8 mouse cellular contexts compared by ENCODE assay signal in the genomic region with DNA sequence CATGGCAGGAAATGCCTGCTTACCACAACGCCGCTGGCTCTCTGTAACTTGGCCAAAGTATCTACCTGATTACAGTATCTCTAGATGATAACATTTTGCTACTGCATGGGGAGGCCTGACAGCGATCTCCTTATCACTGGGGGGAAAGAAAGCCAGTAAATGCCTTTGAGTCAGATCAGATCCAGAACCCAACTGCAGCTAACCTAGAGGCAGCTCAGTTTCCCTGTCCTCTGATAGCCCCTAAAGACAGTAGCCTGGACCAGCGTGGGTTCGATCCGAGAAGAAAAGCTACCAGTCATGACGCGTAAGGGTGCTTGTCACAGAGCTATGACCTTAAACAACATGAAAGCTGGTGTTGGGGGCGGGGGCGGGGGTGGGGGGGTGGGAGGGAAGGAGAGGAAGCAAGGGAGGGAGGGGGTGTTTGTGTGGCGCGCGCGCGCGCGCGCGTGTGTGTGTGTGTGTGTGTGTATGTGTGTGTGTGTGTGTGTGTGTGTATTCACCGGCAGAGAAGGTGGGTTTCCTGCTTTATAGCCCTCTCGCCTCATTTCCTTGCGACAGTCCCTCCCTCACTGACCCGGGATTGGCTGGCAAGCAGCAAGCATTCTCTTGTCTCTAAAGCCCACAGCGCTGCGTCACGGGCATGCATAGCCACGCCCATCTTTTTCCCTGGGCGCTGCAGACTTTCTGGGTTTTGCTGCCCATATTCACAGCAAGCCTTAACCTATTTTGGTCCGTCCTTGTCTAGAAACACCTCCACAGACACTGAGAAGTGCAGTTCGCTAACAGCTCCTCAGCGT. TPM values are rescaled to one million over a fixed set of nuclear protein-coding genes. Genes with fewer than 3 reads are reported as not detected.
A peak's percentile ranks its signal among the peaks of the same experiment; 100 is the strongest.
DNase-seq lines count a peak whose midpoint lies in the region; ATAC-seq and TF ChIP-seq lines count a peak whose summit lies in the region.

No protein-coding gene starts in this region.

- no peak for TF ChIP-seq EP300 in ES-Bruce4 (IDR thresholded peaks at IDR 0.05; ENCODE audit: insufficient read depth, low read depth, low read length)
- TF ChIP-seq EP300 in liver, postnatal 0 days (IDR thresholded peaks at IDR 0.05; ENCODE audit: low read depth) = no peak

- peak; percentile 89 for DNase-seq in cerebellum, adult 11-12 months
- DNase-seq in heart, postnatal 25 days (ENCODE audit: low spot score) = peak; percentile 74
- DNase-seq in layer of hippocampus, adult 11-12 months (ENCODE audit: low spot score) = peak; percentile 87
- DNase-seq in liver, postnatal 0 days = peak; percentile 87
- DNase-seq in testis, postnatal 14 days (ENCODE audit: low spot score) = peak; percentile 84

- peak overlapping the region; percentile 26; the same call in 1 of the 2 replicates for H3K9ac ChIP-seq in ES-Bruce4 (ENCODE audit: low read depth, poor library complexity, severe bottlenecking)
- H3K9ac ChIP-seq in forebrain, embryonic 15.5 days (replicated peaks) = peak overlapping the region; percentile 64
- peak overlapping the region; percentile 63 for H3K9ac ChIP-seq in liver, postnatal 0 days (replicated peaks)
- peak overlapping the region; percentile 52 for H3K9ac ChIP-seq in neural tube, embryonic 14.5 days (replicated peaks; ENCODE audit: low read depth, low read length)

- intact Hi-C loops in heart, postnatal 25 days (cut with DNase I) = no loop called here

- peak; percentile 99 for ATAC-seq in forebrain, embryonic 15.5 days (replicated peaks)
- peak; percentile 97 for ATAC-seq in liver, postnatal 0 days
- peak; percentile 98 for ATAC-seq in neural tube, embryonic 14.5 days (ENCODE audit: low read depth)

- H3K4me2 ChIP-seq in forebrain, embryonic 15.5 days (replicated peaks) = peak overlapping the region; percentile 64
- peak overlapping the region; percentile 78 for H3K4me2 ChIP-seq in liver, postnatal 0 days (ENCODE audit: low read depth, low read length)
- H3K4me2 ChIP-seq in neural tube, embryonic 14.5 days (ENCODE audit: low read depth, low read length) = peak overlapping the region; percentile 75

- WGBS in forebrain, embryonic 15.5 days = 8% methylated on average over 20 of the region's 31 CpGs
- WGBS in liver, postnatal 0 days (ENCODE audit: insufficient replicate concordance) = 2% methylated on average over 21 of the region's 31 CpGs
- WGBS in neural tube, embryonic 14.5 days = 8% methylated on average over 22 of the region's 31 CpGs

- H3K36me3 ChIP-seq in ES-Bruce4 (ENCODE audit: control insufficient read depth, insufficient read depth, low read length, poor library complexity, severe bottlenecking) = no peaks in the 10 kb centered on the region
- H3K36me3 ChIP-seq in forebrain, embryonic 15.5 days = no peaks in the 10 kb centered on the region
- no peaks in the 10 kb centered on the region for H3K36me3 ChIP-seq in liver, postnatal 0 days (replicated peaks; ENCODE audit: insufficient read depth, low read length)
- H3K36me3 ChIP-seq in neural tube, embryonic 14.5 days (ENCODE audit: control insufficient read depth, insufficient read depth, low read length) = no peaks in the 10 kb centered on the region

- no peak for TF ChIP-seq POLR2A in ES-Bruce4 (IDR thresholded peaks at IDR 0.05; ENCODE audit: insufficient read depth, low read length)

- H3K27me3 ChIP-seq in ES-Bruce4 (ENCODE audit: control insufficient read depth, insufficient read depth, low read length, poor library complexity, severe bottlenecking) = no peaks in the 10 kb centered on the region
- no peaks in the 10 kb centered on the region for H3K27me3 ChIP-seq in forebrain, embryonic 15.5 days
- H3K27me3 ChIP-seq in liver, postnatal 0 days (ENCODE audit: insufficient read depth, low read length) = no peaks in the 10 kb centered on the region
- no peaks in the 10 kb centered on the region for H3K27me3 ChIP-seq in neural tube, embryonic 14.5 days (ENCODE audit: control insufficient read depth, insufficient read depth, low read length)

- H3K9me3 ChIP-seq in ES-Bruce4 (replicated peaks; ENCODE audit: control insufficient read depth, insufficient read depth, low read length, poor library complexity, severe bottlenecking) = no peaks in the 10 kb centered on the region
- no peaks in the 10 kb centered on the region for H3K9me3 ChIP-seq in forebrain, embryonic 15.5 days
- H3K9me3 ChIP-seq in liver, postnatal 0 days (ENCODE audit: low read length) = no peaks in the 10 kb centered on the region
- H3K9me3 ChIP-seq in neural tube, embryonic 14.5 days (ENCODE audit: control insufficient read depth, low read length) = no peaks in the 10 kb centered on the region

- H3K4me3 ChIP-seq in ES-Bruce4 (ENCODE audit: low read depth, low read length) = peak overlapping the region; percentile 53
- peak overlapping the region; percentile 45 for H3K4me3 ChIP-seq in forebrain, embryonic 15.5 days
- peak overlapping the region; percentile 42 for H3K4me3 ChIP-seq in liver, postnatal 0 days (ENCODE audit: low read depth, low read length)
- peak overlapping the region; percentile 33 for H3K4me3 ChIP-seq in neural tube, embryonic 14.5 days (ENCODE audit: low read depth, low read length)

- no peaks in the 10 kb centered on the region for H3K4me1 ChIP-seq in ES-Bruce4 (ENCODE audit: control insufficient read depth, insufficient read depth, low read length)
- peaks cover 9% of the 10 kb centered on the region for H3K4me1 ChIP-seq in forebrain, embryonic 15.5 days
- H3K4me1 ChIP-seq in liver, postnatal 0 days (ENCODE audit: insufficient read depth) = peaks cover 9% of the 10 kb centered on the region
- no peaks in the 10 kb centered on the region for H3K4me1 ChIP-seq in neural tube, embryonic 14.5 days (ENCODE audit: control insufficient read depth, insufficient read depth, low read length)

- no peak for TF ChIP-seq CTCF in ES-Bruce4 (IDR thresholded peaks at IDR 0.05; ENCODE audit: low read depth, low read length)
- no peak for TF ChIP-seq CTCF in liver, postnatal 0 days (IDR thresholded peaks at IDR 0.05; ENCODE audit: low read depth)

- H3K27ac ChIP-seq in ES-Bruce4 (ENCODE audit: insufficient read depth, low read length) = no peak overlapping the region
- peak overlapping the region; percentile 83 for H3K27ac ChIP-seq in forebrain, embryonic 15.5 days (replicated peaks)
- peak overlapping the region; percentile 76 for H3K27ac ChIP-seq in liver, postnatal 0 days (ENCODE audit: low read depth)
- peak overlapping the region; percentile 85 for H3K27ac ChIP-seq in neural tube, embryonic 14.5 days (ENCODE audit: low read depth, low read length)

RNA-seq across cellular contexts. Expression of a gene that starts 18.5 kb away (rescaled TPM):
- 24.0 and 29.9 TPM in 2 replicates for polyA plus RNA-seq in ES-Bruce4 (2011; ENCODE audit: insufficient read depth, insufficient read length, low read depth, missing spikeins)
- 22.2 and 23.5 TPM in 2 replicates for polyA plus RNA-seq in forebrain, embryonic 15.5 days (2015; fragmentation: Nextera tagmentation; extraction: Ambion mirVana)
- total RNA-seq in heart, postnatal 25 days (2021) = 10 to 100 TPM; 52.6 to 56.9 TPM
- 15.0 and 16.3 TPM in 2 replicates for polyA plus RNA-seq in liver, postnatal 0 days (2015; fragmentation: Nextera tagmentation; extraction: Ambion mirVana)
- 20.5 and 21.4 TPM in 2 replicates for polyA plus RNA-seq in neural tube, embryonic 14.5 days (2014; fragmentation: Nextera tagmentation; extraction: Ambion mirVana)

RNA-seq across cellular contexts. Expression of a gene that starts 21.4 kb away (rescaled TPM):
- polyA plus RNA-seq in ES-Bruce4 (2011; ENCODE audit: insufficient read depth, insufficient read length, low read depth, missing spikeins) = not detected in 2 replicates
- polyA plus RNA-seq in forebrain, embryonic 15.5 days (2015; fragmentation: Nextera tagmentation; extraction: Ambion mirVana) = 0.06 TPM in 1 of 2 replicates, not detected in the other
- total RNA-seq in heart, postnatal 25 days (2021) = not detected
- 0.04 TPM in 1 of 2 replicates, not detected in the other for polyA plus RNA-seq in liver, postnatal 0 days (2015; fragmentation: Nextera tagmentation; extraction: Ambion mirVana)
- polyA plus RNA-seq in neural tube, embryonic 14.5 days (2014; fragmentation: Nextera tagmentation; extraction: Ambion mirVana) = not detected in 2 replicates

RNA-seq across cellular contexts. Expression of a gene that starts 25.5 kb away (rescaled TPM):
- polyA plus RNA-seq in ES-Bruce4 (2011; ENCODE audit: insufficient read depth, insufficient read length, low read depth, missing spikeins) = 9.5 and 10.3 TPM in 2 replicates
- polyA plus RNA-seq in forebrain, embryonic 15.5 days (2015; fragmentation: Nextera tagmentation; extraction: Ambion mirVana) = 51.5 and 52.3 TPM in 2 replicates
- 10 to 100 TPM; 13.6 to 14.6 TPM for total RNA-seq in heart, postnatal 25 days (2021)
- 14.4 and 16.3 TPM in 2 replicates for polyA plus RNA-seq in liver, postnatal 0 days (2015; fragmentation: Nextera tagmentation; extraction: Ambion mirVana)
- 56.7 and 62.5 TPM in 2 replicates for polyA plus RNA-seq in neural tube, embryonic 14.5 days (2014; fragmentation: Nextera tagmentation; extraction: Ambion mirVana)

RNA-seq across cellular contexts. Expression of a gene that starts 52.0 kb away (rescaled TPM):
- 6.6 and 6.8 TPM in 2 replicates for polyA plus RNA-seq in ES-Bruce4 (2011; ENCODE audit: insufficient read depth, insufficient read length, low read depth, missing spikeins)
- polyA plus RNA-seq in forebrain, embryonic 15.5 days (2015; fragmentation: Nextera tagmentation; extraction: Ambion mirVana) = 54.9 and 55.6 TPM in 2 replicates
- total RNA-seq in heart, postnatal 25 days (2021) = 1 to 10 TPM; 2.5 to 2.9 TPM
- polyA plus RNA-seq in liver, postnatal 0 days (2015; fragmentation: Nextera tagmentation; extraction: Ambion mirVana) = 0.89 and 1.1 TPM in 2 replicates
- polyA plus RNA-seq in neural tube, embryonic 14.5 days (2014; fragmentation: Nextera tagmentation; extraction: Ambion mirVana) = 43.0 and 50.0 TPM in 2 replicates
